Mouse (Mus musculus) liver, embryonic 18 days (tissue): ENCODE measurements around the gene Dkk1. TPM values are rescaled to one million over a fixed set of nuclear protein-coding genes. Genes with fewer than 3 reads are reported as not detected.

ENCODE experiments used
- polyA plus RNA-seq: library from polyadenylated mRNA; depleted of rRNA; stranded (reverse); fragments of >200 nt; gene quantifications from 2 replicates; pipeline ENCODE4 v1.2.3, GENCODE M21; 2012; rRNA removed

Gene Dkk1
- polyA plus RNA-seq: 0.01 and 0.02 TPM in 2 replicates

DNA sequence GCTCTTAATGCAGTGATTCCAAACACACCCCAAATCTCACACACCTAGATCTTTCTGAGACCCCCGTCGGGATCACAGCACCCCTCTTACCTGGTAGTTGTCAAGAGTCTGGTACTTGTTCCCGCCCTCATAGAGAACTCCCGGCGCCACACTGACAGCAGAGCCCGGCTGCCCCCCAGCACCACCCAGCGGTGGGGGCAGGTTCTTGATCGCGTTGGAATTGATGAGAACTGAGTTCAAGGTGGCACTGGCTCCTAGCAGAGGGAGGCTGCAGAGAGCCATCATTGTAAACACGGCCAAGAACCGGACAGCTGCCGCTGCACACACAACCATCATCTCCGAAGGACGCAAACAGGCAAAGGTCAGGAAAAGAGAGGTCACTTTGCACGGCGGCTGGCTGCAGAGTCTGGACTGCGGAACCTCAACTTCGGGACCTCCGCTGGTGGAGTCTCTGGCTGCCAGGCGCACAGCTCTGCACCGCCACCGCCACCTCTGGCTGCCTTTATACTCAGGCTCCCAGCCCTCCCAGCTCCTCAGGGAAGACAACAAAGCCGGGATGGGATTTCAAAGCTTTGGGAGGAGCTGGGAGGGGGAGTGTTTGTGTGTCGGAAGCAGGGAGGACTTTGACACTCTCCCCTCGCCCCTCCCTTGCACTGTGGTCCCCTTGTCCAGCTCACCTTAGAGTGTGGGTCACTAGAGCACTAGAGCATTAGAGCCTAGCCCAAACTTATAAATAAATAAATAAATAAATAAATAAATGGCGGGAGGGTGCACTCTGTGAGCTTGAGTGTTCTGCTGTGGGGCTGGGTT, at the start of gene Dkk1:
Dkk1 (minus strand) TSS at position 622 of the 810 bp plus-strand sequence.

